Mouse (Mus musculus) right cerebral cortex, adult 18-20 months (tissue): ENCODE measurements around the gene Gcm1.

Experiments used
- DNase-seq: peaks from one replicate; pipeline ENCODE4 v3.0.0; 2022; ENCODE audit warnings: mixed read lengths

The Gcm1 gene

DNA sequence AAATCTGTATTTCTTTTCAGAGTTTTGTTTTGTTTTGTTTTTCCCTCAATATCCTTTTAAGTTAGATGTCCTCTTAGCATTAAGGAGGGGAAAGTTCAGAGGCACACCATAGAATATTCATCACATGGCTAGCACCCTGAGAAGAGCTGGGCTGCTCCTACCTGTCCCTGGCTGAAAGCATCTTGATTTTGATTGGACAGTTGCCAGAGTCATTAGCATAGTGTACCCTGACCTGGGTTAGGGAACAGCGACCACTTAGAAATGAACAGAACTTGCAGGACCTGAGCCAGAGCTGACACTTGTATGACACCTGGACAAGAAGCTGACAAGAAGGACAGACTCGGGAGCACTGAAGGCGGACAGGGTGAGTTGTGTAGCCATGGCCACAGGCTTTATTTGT, at the start of gene Gcm1:
TSS of gene Gcm1 (plus strand) at position 248 of the 400 bp plus-strand sequence.
- no peak for DNase-seq

DNA sequence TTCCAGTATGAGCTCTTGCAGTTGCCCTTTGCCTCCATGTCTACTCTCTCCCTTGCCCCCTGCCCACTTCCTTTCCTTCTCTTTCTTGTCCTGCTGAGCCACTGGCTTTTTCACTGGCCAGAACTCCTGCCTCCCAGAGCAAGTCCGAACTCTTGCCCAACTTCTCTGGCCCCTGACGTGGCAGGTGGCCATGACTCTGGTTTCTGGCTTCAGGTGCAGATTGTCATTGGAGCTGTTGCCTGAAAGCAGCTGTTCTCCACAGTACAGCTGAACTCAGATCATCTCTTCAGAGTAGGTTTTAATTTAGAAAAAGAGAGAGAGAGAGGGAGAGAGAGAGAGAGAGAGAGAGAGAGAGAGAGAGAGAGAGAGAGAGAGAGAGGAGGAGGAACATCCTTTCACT, 48.4 kb upstream of the Gcm1 start:
- DNase-seq, result no peak

DNA sequence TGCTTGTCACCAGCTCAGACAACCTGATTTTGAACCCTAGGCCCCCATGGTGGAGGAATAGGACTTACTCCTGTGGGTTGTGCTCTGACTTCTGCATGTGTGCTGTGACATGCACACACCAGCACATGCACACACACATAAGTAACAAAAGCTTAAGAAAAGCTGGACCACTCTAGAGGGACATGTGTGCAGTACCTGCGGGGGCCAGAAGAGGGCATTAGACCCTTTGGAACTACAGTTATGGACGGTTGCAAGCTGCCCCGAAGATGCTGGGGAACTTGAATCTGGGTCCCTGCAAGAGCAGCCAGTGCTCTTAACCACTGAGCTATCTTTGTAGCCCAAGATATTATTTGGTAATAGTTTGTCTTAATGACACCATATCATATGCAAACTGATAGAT, 46.2 kb upstream of the Gcm1 start:
- DNase-seq, result no peak

DNA sequence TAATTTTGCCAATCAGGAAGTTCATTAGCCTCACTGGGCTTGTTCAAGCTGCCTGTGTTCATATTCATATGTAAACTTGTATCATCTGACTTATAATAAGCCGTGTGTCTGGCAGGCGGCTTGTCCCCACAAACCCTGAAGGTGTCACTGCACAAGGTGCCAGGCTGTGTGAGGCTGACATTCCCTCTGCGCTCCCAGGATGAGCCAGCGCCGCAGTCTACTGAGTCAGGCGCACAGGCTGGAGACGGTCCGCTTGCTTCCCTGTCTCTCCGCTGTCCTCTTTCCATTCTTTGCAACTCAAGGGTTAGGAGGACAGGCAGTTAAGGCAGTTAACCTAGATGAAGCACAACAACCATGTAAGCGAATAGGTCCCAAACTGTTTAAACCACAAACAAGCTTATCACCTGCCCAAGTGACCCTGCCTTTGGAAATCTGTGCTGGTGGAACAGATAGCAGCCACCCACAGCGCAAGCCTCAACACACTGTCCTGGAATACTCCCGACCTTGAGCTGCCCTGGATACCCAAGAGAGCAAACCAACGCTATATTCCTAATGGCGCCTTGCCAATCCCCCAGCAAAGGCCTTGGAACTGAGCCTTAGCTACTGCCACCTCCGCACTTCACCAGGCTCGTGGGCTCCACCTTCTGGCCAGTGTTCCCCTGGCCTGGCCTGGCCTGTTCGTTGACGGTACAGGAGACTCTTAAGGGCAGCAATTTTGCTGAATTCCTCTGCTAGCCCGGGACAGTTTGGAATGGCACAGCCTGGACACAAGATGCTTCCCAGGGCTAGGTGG, 45.3 kb upstream of the Gcm1 start:
- DNase-seq, result peak; percentile 67

DNA sequence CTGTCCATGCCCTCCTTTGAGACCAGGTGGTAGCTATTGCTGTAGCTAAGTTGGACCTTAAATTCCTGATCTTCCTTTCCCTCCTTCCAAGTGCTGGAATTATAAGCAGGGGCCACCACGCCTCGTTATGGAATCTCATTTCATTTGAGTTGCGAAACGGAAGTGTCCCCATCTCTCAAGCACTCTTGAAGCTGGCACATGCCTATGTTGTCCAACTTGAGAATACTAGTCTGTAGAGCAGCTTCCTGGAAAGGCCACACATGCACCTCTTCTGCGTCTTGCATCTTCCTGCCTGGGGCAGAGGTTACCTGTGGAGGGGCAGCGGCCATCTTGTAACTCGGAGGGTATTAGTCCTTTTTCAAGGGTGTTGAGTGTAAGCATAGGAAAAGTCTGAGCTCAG, 42.3 kb upstream of the Gcm1 start:
- no peak for DNase-seq

DNA sequence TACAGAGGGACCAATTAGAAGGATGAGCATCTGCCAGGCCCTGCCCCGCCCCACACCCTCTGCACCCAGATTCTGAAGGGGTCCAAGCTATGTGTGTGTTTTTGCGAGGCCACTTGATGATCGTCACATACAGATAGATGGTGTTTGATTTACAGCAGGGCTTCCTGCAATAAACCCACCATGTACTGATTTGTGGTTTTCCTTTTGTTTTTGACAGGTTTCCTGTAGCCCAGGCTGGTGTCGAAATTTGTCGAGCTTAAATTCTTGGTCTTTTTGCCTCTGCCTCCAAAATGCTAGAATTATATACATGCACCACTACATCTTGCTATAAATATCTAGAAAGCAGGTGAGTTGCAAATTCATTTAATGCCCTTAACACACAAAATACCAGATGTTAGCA, 41.5 kb upstream of the Gcm1 start:
- no peak for DNase-seq

DNA sequence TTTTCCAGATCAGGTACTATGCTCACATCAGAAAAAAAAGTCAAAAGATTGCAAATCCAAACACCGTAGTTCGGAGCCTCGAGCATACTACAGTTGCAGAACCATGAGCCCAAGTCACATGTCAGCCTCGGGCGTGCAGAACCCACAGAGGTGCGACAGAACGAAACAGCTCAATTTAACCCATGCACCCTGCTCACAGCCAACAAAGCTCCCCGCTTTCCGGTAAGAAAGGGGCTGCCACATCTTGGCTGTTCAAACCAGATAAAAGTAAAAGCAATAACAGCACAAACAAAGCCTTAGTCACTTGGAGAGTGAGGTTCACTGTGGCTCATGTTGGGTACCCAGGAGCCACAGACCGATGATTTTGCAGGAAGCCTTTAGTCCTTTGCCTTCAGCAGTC, 41.0 kb upstream of the Gcm1 start:
- no peak for DNase-seq

DNA sequence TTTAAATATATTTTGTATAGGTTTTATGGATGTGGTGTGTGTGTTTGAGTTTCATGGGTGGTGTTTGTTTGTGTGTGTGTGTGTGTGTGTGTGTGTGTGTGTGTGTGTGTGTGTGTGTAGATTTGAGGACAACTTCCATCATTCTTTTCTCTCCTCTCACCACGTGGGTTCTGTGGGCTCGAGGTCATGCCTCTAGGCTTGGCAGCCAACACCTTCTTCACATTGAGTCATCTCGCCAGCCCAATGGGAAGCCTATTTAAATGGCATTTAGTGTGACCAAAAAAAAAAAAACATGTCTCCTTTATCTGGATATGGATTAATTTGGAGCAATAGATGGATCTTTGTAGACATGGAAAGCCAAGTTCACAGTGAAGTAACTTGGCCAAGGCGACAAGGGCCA, 39.7 kb upstream of the Gcm1 start:
- no peak for DNase-seq

DNA sequence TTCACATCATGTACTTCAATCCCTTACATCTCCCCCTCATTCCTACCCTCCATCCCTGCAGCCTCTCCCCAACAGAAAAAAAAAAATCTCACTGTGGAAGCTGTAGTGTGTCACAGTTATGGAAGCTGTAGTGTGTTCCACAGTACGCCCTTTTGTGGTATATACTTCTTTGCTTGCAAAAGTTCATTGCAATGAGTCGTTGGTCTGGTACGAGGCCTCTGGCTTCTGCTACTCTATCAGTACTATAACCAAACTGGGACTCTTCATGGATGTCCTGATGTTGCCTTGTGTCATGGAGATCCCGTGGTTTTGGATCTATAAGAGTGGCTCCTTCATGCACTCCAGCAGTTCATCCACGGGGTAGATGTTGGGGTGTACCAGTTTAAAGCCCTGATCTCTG, 39.0 kb upstream of the Gcm1 start:
- DNase-seq, result no peak

DNA sequence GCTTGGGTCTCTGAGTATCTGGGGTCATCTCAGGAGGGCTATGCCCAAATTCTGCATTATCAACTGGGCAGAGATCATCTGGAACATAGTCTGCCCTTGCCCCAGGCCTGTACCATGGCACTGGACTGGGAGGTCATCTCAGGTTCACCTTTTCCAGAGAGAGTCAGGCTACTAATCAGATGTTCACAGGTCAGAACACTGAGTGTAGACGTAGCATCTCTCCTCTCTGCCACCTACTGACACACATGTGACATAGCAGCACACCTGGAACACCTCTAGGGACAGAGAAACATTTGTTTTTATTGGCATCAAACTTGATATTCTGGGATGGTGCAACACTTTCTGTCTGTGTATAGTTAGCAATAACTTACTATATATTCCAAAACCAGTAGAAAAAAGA, 37.9 kb upstream of the Gcm1 start:
- no peak for DNase-seq

DNA sequence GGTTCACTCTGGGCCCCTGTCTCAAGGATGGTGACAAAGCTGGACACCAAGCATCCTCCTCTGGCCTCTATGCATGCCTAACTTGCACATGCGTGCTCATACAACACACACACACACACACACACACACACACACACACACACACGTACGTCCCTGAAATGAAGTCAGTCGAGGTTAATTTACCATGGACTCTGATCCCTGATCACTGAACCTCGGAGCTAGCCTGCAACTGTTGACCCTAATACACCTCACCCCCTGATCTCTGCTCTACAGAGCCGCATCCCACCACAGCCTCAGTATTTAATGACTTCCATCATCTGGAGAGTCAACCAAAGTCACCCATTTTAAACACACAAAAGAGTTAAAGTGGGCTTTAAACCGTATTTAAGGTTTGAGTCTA, 35.9 kb upstream of the Gcm1 start:
- no peak for DNase-seq

DNA sequence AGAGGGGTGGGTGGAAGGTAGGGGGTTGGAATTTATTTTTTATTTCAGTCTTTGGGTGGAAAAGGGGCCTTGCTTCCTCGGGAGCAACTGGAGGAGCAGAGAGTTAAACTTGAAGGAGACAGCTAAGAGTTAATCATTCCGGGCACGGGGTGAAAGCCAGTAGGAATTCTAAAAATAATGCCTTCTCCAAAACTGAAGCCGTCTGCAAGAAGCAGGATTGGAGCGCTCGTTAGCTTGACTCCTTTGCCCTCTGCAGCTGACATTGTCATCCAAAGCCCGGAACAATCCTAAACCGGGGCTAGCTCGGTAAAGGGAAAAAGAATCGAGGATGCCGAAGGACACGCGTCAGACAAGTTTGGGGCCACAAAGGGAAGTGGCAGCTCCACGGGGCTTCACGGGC, 35.4 kb upstream of the Gcm1 start:
- DNase-seq, result no peak

DNA sequence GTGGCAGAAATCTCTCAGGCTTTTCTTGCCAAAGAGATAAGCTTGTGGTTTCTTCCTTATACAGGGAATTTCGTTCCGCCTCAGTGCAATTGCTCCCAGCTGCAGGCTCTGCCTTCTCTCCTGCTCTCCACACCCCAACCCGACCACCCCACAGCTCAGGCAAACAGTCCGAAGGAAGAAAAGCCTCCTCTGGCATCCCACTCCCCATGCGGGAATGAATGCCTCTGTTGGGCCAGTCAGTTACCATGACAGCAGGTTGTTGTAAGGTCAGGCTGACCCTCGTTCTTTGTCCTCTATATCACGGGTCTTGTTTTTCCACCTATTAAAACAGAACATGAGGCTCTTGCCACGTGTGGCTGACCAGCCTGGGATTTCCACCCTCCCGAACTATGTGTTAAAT, 30.5 kb upstream of the Gcm1 start:
- no peak for DNase-seq

DNA sequence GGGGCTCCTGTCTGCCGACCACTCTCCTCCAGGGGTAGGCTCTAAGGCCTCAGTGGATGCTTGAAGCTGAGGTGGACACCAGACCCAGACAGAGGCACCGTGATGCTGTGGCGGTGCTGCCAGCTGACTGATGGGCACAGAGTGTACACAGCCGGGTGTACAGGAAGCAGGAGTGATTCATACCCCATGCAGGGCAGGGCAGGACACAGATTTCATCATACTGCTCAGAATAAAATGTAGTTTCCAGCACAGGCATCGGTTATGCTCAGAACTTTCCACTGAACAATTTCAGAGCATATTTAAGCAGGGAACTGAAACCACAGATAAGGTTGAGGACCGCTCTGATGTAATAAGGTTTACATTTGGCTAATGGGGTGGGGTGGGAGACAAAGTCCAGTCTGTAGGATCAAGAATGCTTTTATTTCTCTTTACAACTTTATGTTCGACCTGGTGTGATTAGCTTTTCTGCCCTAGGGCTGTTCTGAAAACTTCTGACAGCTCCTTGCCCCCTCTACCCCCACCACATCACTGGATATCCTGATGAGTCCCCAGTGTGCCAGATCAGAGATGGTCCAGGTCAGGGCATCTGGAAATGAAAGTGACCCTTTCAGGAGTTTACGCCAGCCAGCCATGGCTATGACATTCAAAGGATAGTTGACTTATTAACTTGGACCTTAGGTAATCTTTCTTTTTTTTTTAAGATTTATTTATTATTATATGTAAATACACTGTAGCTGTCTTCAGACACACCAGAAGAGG, 29.4 kb upstream of the Gcm1 start:
- no peak for DNase-seq

DNA sequence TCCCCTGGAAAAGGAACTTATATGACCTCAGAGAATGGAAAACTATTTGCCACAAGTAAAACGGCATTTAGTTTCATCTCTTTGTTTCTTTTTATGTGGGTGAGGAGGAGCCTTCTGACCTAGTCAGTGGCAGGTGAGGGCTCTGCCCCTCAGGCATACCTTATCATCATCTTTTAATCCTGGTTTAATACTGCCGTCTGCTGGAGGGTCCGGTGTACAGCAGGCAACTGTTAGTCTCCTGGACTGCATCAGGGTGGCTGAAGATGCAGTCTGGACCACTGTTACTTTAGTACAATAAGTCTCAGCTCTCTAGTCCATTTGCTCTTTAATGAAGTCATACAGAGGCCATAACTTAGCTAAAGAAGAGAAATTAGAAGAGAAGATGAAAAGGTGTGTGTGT, 26.9 kb upstream of the Gcm1 start:
- peak; percentile 46 for DNase-seq

DNA sequence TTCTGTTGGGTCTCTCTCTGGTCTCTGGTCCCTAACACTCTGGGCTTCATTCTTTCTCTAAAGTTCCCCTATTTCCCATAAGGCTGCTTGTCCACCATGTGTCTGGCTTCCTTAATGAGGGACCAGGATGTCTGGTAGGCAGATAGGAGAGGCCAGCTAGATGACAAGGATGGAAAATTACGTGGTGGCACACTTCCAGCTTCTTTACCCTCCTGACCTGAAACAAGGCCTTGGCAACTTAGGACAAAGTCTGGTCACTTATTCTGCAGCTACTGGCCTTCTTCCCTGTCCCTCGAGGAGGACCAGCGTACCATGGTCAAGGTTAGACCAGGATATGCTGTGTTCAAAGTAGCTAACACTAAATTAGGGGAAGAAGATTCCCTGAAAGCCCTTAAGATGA, 24.6 kb upstream of the Gcm1 start:
- DNase-seq, result no peak

DNA sequence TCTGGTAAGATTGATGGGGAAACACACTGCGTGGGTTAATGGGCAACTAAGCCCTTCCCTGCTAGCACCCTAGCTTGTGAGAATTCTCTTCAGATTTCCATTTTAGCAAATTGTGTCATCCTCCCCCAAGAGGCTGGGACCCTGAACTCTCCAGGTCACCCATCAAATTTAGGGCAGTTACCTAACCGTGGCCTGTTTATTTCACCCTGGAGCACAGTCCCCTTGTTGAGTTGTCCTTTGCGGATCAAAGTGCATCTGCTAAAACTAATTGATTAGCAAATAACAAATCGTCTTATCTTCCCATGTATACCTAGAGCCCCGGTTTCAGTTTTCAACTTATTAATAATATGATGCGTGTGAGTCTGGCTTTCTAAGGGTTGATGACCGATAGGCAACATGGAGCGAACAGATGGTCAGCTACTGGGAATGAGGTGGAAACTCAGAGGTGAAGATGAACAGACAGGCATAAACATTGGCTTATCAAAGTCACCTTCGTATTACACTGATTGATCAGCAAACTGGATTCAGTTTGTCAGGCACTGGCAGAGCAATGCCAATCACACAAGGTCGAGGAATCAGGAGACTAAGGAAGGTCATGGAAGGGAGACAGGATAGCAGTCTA, 20.8 kb upstream of the Gcm1 start:
- no peak for DNase-seq

DNA sequence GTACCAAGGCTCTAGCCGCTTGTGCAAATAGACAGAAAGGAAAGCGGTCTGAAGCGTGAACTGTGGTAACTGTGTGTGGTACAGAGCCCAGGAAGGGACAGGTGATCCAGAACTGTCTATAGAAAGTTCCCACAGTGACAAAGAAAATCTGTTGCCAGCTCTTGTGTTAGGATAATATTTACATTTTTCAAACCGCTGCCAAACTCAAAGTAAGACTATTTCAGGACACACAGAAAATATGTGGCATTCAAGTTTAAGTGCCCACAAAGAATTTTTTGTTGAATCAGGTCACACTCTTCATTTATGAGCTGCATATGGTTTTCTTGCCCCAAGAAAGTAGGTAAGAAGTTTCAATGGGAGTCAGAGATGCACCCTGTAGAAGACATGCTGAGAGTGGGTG, 18.8 kb upstream of the Gcm1 start:
- DNase-seq, result no peak

DNA sequence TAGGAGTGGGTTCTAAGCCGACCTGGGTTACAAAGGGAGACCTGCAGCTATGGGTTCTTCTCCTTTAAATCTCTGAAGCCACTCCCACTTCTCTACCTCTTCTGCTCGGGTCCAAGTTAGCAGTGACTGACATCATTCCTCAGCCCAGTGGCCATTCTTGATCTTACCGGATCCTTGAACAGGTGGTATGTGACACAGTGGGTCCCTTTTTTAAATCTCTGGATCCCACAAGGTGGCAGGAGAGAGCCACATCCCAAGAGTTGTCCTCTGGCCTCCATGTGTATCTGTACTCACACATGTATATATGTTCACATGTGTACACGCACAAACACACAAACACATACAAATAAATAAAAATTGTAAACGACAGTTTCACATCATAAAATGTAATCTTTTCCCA, 16.4 kb upstream of the Gcm1 start:
- no peak for DNase-seq

DNA sequence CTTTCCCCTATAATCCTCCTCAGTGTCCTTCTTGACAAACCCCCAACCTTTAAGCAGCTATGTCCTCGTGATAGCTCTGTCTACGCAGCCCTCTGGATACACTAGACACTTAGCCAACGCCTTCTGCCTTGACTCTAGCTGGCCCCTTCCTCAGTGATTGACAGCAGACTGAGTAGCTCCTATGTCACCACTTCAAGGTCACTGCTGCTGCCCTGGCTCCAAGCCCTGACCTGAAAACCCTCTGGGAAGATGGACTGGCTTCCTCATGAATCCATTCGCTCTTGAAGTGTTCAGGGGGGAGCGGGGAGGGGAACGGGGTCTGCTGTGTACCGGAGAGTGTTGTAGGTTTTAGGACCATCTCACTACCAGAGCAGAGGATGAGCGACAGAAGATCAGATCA, 15.9 kb upstream of the Gcm1 start:
- no peak for DNase-seq

DNA sequence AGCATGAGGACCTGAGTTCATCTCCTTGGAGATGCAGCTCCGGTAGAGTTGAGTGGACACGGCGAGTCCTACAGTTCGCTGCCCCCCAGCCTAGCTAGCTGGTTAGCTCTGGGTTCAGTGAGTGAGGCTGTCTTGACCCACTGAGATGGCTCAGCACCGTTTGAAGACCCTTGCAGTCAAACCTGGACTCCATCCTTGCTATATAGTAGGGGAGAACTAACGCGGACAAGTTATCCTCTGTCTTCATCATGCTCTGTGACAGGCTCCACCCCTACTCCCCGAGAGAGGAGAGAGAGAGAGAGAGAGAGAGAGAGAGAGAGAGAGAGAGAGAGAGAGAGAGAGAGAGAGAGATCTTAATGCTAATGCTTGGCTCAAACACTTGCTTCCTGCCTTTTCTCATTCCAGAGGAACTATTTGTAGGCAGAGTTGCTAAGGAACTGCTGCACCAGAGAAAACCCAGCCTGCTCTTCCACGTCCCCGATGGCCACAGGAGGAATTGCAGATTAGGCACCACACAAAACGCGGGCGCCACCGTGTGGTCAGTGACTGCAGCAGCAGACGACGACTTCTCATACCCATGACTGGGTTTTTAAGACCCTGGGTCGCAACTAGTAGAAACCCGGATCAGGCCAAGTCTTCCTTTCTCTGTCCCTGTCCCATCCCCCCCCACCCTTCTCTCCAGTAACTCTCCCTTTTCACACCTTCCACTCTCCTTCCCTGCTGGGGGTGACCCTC, 12.8 kb upstream of the Gcm1 start:
- peak; percentile 68 for DNase-seq

DNA sequence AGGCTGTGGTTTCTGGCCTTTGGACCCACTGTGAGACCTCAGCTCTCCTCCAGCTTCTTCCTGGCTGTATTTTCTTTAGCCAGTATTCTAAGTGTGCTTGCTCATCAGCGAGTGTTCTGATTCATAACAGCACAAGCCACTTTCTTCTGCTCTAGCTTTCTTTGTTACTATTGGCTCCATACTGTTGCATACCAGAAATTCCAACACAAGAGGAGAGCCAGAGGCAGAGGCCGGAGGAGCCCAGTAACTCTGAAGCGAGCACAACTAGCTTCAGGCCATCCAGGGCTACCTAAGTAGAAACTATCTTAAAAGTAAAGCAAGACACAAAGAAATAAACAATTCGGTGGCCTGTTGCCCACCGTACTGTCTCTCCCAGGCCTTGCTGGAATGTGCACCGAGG, 6.6 kb upstream of the Gcm1 start:
- DNase-seq, result no peak

DNA sequence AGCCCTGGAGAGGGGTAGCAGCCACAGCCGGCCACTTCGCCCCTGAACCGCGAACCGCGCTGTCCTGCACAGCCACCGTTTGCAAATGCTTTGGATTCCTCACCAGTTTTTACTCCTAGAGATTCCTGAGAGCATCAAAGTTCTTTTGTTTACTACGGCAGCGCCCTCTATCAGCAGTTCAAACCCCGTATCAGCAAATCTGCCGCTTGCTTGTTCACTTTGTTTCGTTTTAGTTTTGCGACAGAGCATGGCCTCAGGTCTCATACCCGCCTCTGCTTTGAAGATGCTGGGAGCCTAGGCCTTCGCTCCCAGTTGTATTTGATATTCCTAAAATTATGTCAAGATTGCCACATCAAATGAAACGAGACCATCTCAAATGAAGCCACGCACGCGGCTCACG, 5.0 kb upstream of the Gcm1 start:
- no peak for DNase-seq
